Mouse (Mus musculus): ENCODE results near the gene Rad51.
A peak's percentile ranks its signal among the peaks of the same experiment; 100 is the strongest.

Gene Rad51

DNA sequence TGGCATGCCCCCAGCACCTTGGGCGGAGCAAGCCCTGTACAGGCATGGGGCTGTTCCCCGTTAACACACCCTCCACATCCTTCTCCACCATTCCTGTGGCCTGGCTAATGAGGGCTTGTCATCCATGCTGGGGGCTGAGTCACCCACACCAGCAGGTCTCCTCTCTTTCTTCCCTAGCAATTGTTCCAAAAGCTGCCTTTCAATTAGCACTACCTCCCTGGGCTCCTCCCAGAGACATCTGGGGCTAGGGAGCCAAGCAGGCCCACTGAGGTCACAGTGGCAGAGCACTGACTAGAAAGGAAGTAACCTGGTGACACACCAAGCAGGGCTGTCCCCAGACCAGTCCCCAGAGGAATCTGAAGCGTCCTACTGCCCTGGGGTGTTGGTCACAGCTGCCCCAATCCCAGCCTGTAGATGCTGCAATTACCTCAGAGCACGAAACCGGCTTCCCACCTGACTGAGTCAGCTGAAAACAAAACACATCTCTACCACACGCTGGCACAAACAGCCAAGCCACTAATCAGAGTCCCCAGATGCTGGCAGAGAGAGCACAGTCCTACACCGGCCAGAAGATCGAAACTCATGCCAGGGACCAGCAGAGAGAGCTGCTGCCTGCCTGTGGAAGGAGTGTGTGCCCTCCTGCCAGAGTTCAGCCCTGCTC, 61.5 kb downstream of the Rad51 start, which contains the start of gene Gm14137:
Gm14137 (plus strand) TSS at position 519 of the 661 bp plus-strand sequence.
- no peaks in the 10 kb centered on the region for H3K27me3 ChIP-seq (ENCODE audit: control insufficient read depth, insufficient read depth, low read length, poor library complexity, severe bottlenecking)
- peaks cover 3% of the 10 kb centered on the region for H3K36me3 ChIP-seq (ENCODE audit: control insufficient read depth, insufficient read depth, low read length, poor library complexity, severe bottlenecking)
- DNase-seq (ENCODE audit: low read depth, low spot score) = peak; percentile 58

DNA sequence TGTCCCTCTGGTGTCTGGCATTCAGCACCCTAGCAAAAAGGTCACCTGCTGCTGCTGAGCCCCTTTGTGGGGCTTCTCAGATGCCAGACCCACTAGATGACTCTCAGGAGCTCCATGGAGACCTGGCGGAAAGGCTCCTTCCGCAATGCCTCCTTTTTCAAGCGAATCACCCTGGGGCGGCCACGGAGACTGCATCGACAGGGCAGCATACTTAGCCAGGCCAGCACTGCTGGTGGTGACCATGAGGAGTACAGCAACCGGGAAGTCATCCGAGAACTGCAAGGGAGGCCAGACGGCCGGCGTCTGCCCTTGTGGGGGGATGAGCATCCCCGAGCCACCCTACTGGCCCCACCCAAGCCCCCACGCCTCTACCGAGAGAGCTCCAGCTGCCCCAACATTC, 62.3 kb downstream of the Rad51 start:
- Histone ChIP-seq H3K27me3 (ENCODE audit: control insufficient read depth, insufficient read depth, low read length, poor library complexity, severe bottlenecking) (no peaks in the 10 kb centered on the region), H3K36me3 (ENCODE audit: control insufficient read depth, insufficient read depth, low read length, poor library complexity, severe bottlenecking) (peaks cover 3% of the 10 kb centered on the region)
- no peak for DNase-seq (ENCODE audit: low read depth, low spot score)

DNA sequence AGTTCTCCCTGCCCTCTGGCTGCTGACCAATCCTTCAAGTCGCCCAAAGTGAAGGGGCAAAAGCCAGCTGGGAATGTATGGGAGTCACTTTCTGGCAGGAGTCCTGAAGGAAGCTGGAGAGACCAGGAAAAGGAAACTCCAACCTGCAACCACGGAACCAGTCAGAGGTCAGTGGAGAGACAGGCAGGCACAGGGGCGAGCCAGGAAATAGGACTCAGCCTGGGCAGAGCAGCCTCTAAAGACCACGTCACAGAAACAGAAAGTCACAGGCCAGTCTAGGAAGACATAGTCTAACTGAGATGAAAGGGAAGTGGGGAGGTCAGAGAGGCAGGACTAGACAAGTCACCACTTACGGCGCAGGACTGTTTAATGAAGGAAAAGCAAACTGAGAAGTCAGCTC, 63.0 kb downstream of the Rad51 start:
- DNase-seq (ENCODE audit: low read depth, low spot score) = no peak
- H3K36me3 ChIP-seq (ENCODE audit: control insufficient read depth, insufficient read depth, low read length, poor library complexity, severe bottlenecking) = peaks cover 3% of the 10 kb centered on the region

DNA sequence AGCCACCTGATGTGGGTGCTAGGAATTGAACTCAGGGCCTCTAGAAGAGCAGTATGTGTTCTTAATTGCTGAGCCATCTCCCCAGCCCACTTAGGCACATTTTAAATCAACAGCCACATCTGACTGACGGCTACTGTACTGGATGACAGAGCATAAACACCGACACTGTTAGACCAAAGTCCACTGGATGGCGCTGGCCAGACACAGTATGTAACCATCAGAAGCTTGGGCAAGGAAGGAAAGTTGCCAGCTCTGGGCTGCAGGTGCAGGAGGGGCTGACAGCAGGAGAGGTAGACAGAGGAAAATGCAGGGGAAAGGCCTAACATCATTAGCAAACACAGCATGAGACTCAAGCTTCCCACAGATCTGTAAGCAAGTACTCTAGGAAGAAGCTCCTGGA, 64.2 kb downstream of the Rad51 start:
- Histone ChIP-seq H3K27me3 (ENCODE audit: control insufficient read depth, insufficient read depth, low read length, poor library complexity, severe bottlenecking) (no peaks in the 10 kb centered on the region), H3K36me3 (ENCODE audit: control insufficient read depth, insufficient read depth, low read length, poor library complexity, severe bottlenecking) (peaks cover 3% of the 10 kb centered on the region)
- no peak for DNase-seq (ENCODE audit: low read depth, low spot score)

More for the DNA sequence above, 63.0 kb downstream of the Rad51 start:
- no peaks in the 10 kb centered on the region for H3K27me3 ChIP-seq (ENCODE audit: control insufficient read depth, insufficient read depth, low read length, poor library complexity, severe bottlenecking)

DNA sequence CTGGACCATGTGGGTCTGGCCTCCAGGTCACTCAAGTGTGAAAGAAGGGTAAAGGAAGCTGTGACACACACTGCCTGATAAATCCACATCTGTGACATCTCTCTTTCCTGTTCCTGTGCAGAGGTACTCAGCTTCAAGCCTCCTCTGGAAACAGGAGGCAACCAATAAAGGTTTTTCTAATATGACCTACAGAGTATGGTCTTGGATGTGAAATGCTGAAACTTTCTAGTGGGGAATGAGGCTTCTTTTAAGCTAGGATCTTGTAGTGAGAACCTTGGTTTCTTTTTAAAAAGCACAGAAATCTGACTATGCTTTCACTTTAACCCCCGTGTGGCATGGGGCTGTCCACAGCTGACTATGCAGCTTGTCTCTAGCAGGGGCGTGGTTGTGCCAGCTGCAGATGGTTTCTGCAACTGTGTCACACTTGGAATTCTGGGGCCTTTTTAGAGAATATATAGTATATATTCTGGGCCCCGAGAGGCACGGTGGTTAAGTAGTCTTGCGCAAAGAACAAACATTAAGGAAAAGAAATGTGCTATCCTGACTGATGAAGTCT, 64.9 kb downstream of the Rad51 start:
- peaks cover 3% of the 10 kb centered on the region for H3K36me3 ChIP-seq (ENCODE audit: control insufficient read depth, insufficient read depth, low read length, poor library complexity, severe bottlenecking)
- DNase-seq (ENCODE audit: low read depth, low spot score) = no peak
- H3K27me3 ChIP-seq (ENCODE audit: control insufficient read depth, insufficient read depth, low read length, poor library complexity, severe bottlenecking) = no peaks in the 10 kb centered on the region

DNA sequence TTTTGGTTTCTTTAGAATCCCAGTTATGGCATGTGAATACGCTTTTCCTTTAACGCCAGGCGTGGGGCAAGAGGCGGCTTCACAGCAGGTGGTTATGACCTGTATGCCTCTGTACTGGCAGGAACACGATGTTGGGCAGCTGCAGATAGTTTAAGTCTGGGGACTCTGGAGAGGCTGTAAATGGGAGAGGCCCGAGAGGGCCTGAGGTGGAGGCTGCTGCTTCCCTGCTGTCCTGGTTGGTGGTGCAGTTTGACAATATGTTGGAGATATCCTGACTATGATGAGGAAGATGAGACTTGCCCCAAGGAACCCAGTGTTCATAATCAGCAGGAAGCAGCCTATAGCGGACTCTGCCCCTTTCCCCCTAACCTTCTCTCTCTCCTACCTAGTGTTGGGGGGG, 70.3 kb downstream of the Rad51 start:
- no peaks in the 10 kb centered on the region for H3K27me3 ChIP-seq (ENCODE audit: control insufficient read depth, insufficient read depth, low read length, poor library complexity, severe bottlenecking)
- peaks cover under 1% of the 10 kb centered on the region; the same call in 1 of the 2 replicates for H3K36me3 ChIP-seq (ENCODE audit: control insufficient read depth, insufficient read depth, low read length, poor library complexity, severe bottlenecking)
- no peak for DNase-seq (ENCODE audit: low read depth, low spot score)

DNA sequence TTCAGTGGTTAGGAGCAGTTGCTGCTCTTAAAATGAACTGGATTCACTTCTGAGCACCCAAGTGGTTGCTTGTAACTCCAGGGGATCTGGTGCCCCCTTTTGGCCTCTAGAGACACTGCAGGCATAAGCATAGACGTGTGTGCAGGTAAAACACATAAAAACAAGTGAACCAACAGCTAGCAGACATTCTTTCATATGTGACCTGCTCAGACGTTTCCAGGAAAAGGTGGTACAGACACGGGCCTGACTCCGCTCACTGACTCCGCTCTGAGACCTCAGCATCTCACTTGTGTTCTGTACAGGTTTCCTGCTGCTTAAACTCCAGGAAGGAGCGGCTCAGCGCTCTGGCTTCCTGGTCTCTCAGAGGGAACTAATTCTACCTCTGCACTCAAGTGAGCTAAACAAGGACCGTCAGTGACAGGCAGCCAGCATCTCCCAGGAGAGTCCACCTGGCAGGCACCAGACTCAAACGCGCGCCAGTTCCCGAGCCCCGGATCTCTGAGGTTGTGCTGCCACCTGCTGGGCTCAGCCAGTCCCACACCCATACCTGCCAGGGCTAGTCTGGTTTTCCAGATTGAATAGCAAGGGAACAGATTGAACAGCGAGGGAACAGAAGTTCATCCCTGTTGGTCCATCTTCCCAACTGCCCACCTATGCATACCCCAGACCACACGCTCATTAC, 76.6 kb downstream of the Rad51 start:
- Histone ChIP-seq H3K27me3 (ENCODE audit: control insufficient read depth, insufficient read depth, low read length, poor library complexity, severe bottlenecking) (no peaks in the 10 kb centered on the region), H3K36me3 (ENCODE audit: control insufficient read depth, insufficient read depth, low read length, poor library complexity, severe bottlenecking) (no peaks in the 10 kb centered on the region)
- peak; percentile 89 for DNase-seq (ENCODE audit: low read depth, low spot score)

DNA sequence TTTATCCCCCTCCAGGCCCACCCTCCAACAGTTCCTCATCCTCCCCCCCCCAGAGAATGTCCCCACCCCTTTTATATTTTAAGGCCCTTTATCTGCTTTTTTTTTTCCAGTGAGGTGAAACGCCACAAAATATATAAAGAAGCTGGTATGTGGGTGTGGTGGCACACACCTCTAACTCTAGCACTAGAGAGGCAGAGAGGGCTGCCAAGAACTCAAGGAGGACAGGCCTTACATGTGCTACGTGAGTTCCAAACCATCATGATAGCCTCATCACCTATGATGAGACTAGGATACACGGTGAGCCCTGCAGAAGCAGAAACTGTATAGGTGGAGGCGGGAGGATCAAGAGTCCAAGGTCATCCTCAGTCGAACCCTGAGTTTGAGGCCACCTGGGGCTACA, 78.4 kb downstream of the Rad51 start:
- Histone ChIP-seq H3K27me3 (ENCODE audit: control insufficient read depth, insufficient read depth, low read length, poor library complexity, severe bottlenecking) (no peaks in the 10 kb centered on the region), H3K36me3 (ENCODE audit: control insufficient read depth, insufficient read depth, low read length, poor library complexity, severe bottlenecking) (no peaks in the 10 kb centered on the region)
- DNase-seq (ENCODE audit: low read depth, low spot score) = no peak

DNA sequence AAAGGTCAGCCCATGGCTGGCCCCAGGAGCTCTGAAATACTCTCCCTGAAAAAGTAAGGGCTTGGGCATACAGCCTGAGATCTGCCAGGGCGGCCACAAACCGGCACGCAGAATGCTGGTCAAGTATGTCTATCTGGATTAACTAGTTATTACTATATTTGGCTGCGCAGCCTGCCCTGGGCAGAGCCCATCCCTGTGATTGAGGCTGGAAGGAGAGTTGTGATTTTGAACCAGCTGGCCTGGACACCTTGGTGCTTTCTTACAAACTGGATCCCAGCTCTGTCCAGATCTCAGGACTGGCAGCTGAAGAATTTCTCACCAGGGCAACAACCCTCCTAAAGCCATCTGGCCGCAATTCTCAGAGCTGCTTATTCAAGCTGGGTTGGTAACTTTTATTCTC, 81.5 kb downstream of the Rad51 start:
- Histone ChIP-seq H3K27me3 (ENCODE audit: control insufficient read depth, insufficient read depth, low read length, poor library complexity, severe bottlenecking) (no peaks in the 10 kb centered on the region), H3K36me3 (ENCODE audit: control insufficient read depth, insufficient read depth, low read length, poor library complexity, severe bottlenecking) (no peaks in the 10 kb centered on the region)
- no peak for DNase-seq (ENCODE audit: low read depth, low spot score)

DNA sequence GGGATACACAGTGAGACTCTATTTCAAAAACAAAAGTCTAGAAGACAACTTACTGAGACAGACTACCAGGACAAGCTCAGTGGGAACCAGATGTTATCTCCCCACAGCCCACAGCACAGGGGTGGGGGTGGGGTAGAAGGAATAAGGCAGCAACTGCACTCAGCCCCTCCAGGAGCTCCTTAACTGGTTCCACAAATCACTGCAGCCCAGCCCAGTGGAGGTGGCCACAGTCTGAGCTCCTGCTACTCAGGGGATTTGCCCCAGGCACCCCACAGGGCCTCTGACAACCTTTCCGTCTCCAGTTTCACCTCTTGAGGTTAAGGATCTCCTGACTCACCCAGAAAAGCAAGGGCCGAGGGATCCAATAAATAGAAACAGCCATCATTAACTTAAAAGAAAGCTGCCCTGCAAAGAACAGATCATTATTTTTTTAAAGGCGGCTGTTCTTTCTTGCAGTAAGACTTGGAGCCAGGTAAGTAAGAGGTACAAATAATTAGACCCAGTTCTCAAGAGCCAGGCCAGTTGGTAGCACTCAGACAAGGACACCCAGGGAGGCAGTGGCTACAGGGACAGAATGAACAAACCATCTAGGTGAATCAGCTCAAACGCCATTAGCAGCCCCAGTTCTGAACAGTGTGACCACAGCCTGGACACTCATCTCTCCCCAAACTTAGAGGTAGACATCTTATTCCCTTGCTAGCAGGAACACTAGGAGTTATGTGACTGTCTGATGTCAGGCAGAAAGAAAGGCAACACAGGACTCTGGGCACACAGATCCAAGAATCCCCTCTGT, 83.9 kb downstream of the Rad51 start:
- no peaks in the 10 kb centered on the region for H3K27me3 ChIP-seq (ENCODE audit: control insufficient read depth, insufficient read depth, low read length, poor library complexity, severe bottlenecking)
- no peak for DNase-seq (ENCODE audit: low read depth, low spot score)
- H3K36me3 ChIP-seq (ENCODE audit: control insufficient read depth, insufficient read depth, low read length, poor library complexity, severe bottlenecking) = no peaks in the 10 kb centered on the region

All from splenic B cell, adult 2 months (primary cell).